Mouse (Mus musculus): Measurements from ENCODE around the gene Sirpa. TPM values are rescaled to one million over a fixed set of nuclear protein-coding genes. Genes with fewer than 3 reads are reported as not detected.

Sirpa gene
- total RNA-seq, 2 experiments from 2014 or later = 44.6 to 56.1 TPM

DNA sequence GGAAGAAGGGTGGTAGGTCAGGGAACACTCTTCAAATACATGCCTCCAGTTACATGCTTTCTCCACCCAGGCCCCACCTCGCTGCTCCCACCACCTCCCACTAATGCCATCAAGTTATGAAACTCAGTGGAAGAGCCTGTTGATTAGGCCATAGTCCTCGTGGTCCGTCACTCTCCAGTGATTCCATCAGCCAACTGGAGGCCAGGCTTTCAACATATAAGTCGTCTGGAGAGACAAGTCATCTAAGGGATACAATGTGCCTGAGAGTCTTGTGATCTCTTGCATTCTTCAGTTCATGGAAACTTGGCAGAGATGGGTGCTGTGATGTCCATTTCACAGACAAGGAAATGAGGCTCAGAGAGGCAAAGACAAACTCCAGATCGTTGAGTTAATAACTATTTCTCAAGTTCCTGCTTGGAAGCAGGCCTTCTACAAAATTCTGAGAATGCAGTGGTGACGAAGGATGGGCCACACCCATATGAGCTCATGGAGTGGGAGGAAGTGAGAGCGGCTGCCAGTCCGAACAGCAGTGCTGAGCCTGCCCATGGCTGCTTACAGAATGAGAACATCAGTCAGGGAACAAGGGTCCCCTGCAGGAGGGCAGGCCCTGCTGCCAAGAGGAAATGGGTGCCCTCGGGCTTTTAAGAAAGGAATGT, 40.6 kb downstream of the Sirpa start:
- DNase-seq = peak; percentile 54

DNA sequence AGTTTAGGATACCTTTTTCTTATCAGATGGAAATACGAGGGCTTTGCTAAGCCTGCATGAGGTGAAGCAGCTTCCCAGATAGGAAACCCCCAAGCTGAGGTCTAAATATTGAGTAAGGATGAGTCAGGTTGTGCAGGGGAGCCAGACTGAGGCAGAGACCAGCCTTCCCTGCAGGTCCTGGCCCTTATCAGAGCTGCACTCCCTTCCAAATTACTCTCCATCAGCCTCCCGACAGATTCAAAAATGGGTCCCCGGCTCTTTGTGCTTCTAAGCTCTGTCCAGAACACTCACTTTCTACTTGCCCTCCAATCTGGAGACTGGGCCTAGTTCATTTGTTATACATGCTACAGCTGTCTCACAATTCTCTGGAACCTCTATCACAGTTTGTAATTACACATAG, 41.3 kb downstream of the Sirpa start:
- DNase-seq = no peak

GRCm38 (mm10) chr2:129652616-129653015, 60.0 kb downstream of the Sirpa start:
- DNase-seq = no peak

DNA sequence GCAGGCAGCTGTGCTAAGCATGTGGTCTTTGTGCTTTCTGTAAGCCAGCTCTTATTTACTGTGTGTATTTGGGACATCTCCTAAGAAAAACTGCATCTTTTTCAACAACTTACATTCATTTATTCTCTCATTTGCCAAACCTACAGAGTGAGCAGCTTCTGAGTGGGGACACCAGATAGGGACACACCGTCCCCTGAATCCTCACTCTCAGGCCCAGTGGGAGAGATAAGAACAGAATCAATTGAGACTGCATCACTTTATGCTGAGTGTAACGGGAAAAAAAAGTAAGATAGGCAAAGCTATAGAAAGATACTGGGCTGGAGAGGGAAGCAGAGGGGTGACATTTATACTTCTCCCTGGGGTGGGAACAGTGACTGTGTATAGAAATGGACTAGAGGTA, 61.0 kb downstream of the Sirpa start:
- no peak for DNase-seq

DNA sequence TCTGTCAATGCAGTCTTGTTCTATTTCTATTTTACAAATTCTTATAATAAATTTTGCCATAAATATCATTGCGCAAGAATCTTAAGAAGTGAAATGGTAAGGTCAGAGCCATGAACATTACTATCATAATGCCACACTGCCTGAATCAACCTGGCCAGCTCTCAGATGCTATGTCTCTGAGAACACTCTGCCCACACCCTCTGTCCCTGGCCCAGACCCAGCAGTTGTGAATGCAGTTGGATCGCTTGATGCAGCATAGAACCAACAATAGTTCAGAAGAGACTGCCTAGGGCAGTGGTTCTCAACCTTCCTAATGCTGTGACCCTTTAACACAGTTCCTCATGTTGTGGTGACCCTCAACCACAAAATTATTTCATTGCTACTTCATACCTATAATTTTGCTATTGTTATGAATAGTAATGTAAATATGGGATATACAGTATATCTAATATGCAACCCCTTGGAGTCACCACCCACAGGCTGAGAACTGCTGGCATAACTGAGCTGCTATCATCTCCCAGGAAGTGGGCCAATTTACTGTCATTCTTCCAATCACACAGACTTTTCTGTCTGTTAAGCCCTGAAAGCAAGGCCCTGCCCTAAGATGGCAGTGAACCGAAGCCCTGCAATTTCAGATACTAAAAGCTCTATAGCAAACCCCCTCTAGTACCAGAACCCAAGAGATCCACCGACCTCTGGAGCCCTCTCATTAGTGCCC, 61.8 kb downstream of the Sirpa start:
- no peak for DNase-seq

DNA sequence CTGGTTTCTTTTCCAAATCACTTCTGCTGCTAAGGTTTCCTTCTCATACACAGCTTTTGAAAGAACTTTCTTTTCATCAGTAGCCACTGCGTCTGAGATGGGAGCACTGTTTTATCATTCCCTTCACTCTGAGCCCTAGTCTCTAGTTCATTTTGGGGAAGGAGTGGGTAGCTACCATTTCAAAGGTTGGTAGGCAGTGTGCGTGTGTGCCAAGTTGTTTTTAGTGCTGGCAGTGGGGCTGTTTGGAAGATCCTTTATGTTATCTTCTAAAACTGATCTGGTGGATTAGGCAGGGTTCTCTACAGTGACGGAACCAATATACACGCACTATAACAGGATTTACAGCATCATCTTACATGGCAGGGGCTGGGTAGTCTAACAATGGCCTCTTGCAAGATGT, 62.4 kb downstream of the Sirpa start:
- DNase-seq = no peak

DNA sequence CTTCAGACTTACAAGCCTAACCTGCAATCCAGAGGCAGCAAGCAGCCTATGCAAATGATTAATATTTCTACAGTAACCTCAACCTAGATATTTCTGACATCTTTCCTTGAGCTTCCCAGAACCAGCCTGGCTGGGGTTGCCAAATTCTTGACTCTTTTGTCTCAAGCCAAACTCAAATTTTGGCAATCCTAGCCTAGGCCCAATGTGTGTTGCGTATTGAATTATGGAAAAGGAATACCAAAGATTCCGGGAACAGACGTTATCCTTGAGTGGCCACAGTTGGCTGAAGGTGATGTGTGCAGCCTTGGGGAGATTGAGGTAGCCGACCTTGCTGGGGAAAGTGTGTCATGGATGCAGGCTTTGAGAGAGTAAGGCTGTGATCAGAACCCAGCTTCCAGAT, 66.2 kb downstream of the Sirpa start:
- DNase-seq = peak; percentile 5

DNA sequence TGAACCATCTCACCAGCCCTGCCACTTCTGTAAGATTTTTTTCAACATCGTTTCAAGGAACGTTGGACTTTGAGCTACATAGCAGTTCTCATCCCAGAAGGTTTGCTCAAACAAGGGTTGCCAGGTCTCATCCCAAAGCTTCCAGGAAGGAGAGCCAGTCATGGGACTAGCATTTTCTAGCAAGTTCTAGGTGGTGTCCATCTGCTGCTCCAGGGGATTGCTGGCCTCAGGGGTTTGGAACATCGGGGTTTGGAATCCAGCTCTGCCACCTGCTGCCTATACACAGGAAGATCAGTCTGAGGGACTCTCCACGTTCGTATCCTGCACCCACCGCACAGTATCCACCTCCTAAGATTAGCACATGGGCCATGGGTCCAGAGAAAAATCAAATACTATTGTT, 67.4 kb downstream of the Sirpa start:
- DNase-seq = peak; percentile 18

DNA sequence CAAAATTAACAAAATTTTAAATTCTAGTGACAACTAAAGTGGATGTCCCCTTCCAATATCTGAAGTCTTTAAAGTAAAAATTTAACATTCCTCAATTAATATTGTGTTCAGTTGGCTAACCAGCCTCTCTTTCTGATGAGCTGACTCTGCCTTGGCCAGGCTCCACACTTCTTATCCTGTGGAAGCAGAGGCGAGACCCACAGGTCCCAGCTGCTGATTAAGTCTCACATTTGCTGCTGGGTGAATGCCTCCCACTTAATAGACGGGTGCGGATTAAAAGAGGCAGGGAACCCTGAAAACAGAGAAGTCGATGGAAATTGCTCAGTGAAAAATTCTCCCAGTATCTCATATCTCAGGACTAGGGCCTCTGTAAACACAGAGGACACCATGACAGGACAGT, 69.8 kb downstream of the Sirpa start:
- DNase-seq = no peak

- no peak for DNase-seq
These were observed 79.3 kb downstream of the Sirpa start for GRCm38 (mm10) chr2:129671911-129672310.

- DNase-seq = peak; percentile 91
These were observed 82.5 kb downstream of the Sirpa start for GRCm38 (mm10) chr2:129674935-129675634.

DNA sequence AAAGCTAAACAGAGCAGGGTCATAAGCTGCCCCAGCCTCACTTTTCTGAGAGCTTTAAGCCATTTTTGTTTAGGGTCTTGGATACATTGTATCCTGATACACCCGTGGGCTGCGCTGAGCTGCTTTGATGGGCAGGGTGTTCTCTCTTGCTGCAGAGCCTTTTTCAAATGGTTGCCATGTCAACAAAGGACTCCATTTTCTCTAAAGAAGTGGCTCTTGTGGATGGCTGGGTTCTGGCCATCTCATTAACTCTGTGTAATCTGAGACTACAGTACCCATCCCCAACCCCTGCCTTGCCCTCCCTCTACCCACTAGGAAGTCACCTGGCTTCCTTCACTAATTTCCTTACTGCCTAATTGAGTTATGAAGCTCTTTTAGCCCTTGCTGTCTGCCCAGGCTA, 85.0 kb downstream of the Sirpa start:
- no peak for DNase-seq

- DNase-seq = no peak
These were observed 86.4 kb downstream of the Sirpa start for GRCm38 (mm10) chr2:129679066-129679465.

- DNase-seq = no peak
These were observed 87.6 kb downstream of the Sirpa start for GRCm38 (mm10) chr2:129680236-129680635.

Other genes starting within 250 kb of the Sirpa start
- gene Il1b, start 221.7 kb upstream of the Sirpa start, total RNA-seq (2021) = under 1 TPM; 0.55 to 0.63 TPM
- not detected for gene F830045P16Rik, start 56.2 kb upstream of the Sirpa start, total RNA-seq (2021)
- under 1 TPM in 1 of 2 experiments, not detected in 1; 0.33 TPM for gene Pdyn, start 107.0 kb downstream of the Sirpa start, total RNA-seq (2021)
- gene Stk35, start 207.7 kb downstream of the Sirpa start, total RNA-seq (2021) = 10 to 100 TPM; 21.0 to 21.5 TPM